Mouse (Mus musculus): ENCODE measurements around the gene Fbn1. TPM values are rescaled to one million over a fixed set of nuclear protein-coding genes. Genes with fewer than 3 reads are reported as not detected.

The Fbn1 gene
- polyA plus RNA-seq, 1 experiment from 2014 or later: 15.5 TPM

GRCm38 (mm10) chr2:125448881-125449280 is 58.9 kb downstream of the Fbn1 start:
- Histone ChIP-seq H3K9ac (replicated peaks; ENCODE audit: low read length) (no peak overlapping the region), H3K9me3 (ENCODE audit: low read length) (no peaks in the 10 kb centered on the region), H3K4me3 (ENCODE audit: low read length) (no peak overlapping the region), H3K4me2 (replicated peaks; ENCODE audit: low read depth, low read length) (no peak overlapping the region), H3K27me3 (ENCODE audit: insufficient read depth, low read length) (no peaks in the 10 kb centered on the region), H3K27ac (ENCODE audit: low read length) (no peak overlapping the region), H3K36me3 (ENCODE audit: insufficient read depth, low read length) (no peaks in the 10 kb centered on the region), H3K4me1 (ENCODE audit: insufficient read depth, low read length) (peaks cover 20% of the 10 kb centered on the region; the same call in 1 of the 2 replicates)
- peak; percentile 42; the same call in 1 of the 2 replicates for ATAC-seq (ENCODE audit: low FRiP score, low TSS enrichment)
- 38% methylated on average over 6 of the region's 6 CpGs for WGBS

DNA sequence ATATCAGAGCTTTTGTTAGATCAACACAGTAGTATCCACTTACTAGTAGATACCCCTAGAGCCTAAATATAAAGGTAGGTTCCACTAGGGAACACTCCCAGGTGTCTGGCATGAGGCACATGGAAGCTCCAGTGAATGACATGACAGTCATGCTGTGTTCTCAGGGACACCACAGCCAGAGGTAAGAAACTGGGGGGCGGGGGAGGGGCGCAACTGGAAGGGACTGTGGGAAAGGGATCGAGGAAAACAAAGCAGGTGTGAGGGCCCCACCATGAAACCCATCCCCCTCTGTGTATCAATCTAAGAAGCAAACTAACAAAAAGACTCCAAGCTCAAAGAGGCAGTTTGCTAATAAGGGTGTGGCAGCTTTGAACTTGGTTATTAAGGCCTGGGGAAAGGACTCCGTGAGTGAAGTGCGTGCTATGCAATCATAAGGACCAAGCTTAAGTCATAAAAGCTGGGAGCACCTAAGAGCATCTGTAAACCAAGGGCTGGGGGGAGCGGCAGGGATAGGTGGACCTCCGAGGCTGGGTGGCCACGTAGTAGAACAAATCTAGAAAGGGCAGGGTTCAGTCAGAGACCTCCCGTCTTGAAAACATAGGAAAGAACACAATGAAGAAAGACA is 60.4 kb downstream of the Fbn1 start:
- Histone ChIP-seq H3K27ac (ENCODE audit: low read length) (no peak overlapping the region), H3K9me3 (ENCODE audit: low read length) (no peaks in the 10 kb centered on the region), H3K36me3 (ENCODE audit: insufficient read depth, low read length) (no peaks in the 10 kb centered on the region), H3K4me1 (ENCODE audit: insufficient read depth, low read length) (peaks cover 12% of the 10 kb centered on the region; the same call in 1 of the 2 replicates), H3K4me2 (replicated peaks; ENCODE audit: low read depth, low read length) (no peak overlapping the region), H3K4me3 (ENCODE audit: low read length) (no peak overlapping the region), H3K9ac (replicated peaks; ENCODE audit: low read length) (no peak overlapping the region), H3K27me3 (ENCODE audit: insufficient read depth, low read length) (no peaks in the 10 kb centered on the region)
- ATAC-seq (ENCODE audit: low FRiP score, low TSS enrichment): no peak
- WGBS: 83% methylated on average over 9 of the region's 9 CpGs

DNA sequence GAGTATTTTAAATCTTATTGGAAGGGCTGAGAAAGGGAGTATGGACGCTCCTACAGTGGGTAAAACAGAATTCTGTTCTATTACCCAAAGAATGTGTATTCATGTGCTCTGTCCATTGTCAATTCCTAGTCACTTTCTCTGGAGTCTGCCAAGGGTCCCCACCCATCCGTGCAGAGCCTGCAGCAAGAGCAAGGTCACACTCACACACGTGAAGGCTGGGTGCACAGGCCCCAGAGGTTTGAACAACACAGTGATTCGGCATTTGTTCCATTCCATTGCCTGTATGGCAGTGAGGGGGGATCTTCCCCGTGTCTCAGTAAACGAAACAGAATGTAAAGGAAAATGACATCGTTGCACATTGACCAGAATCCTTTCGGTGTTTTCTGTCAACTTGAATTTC is 69.4 kb downstream of the Fbn1 start:
- H3K4me2 ChIP-seq (replicated peaks; ENCODE audit: low read depth, low read length): no peak overlapping the region
- WGBS: 64% methylated on average over 8 of the region's 8 CpGs
- no peaks in the 10 kb centered on the region for H3K27me3 ChIP-seq (ENCODE audit: insufficient read depth, low read length)
- H3K27ac ChIP-seq (ENCODE audit: low read length): no peak overlapping the region
- no peaks in the 10 kb centered on the region for H3K9me3 ChIP-seq (ENCODE audit: low read length)
- H3K36me3 ChIP-seq (ENCODE audit: insufficient read depth, low read length): no peaks in the 10 kb centered on the region
- ATAC-seq (ENCODE audit: low FRiP score, low TSS enrichment): no peak
- H3K4me1 ChIP-seq (ENCODE audit: insufficient read depth, low read length): no peaks in the 10 kb centered on the region
- H3K9ac ChIP-seq (replicated peaks; ENCODE audit: low read length): no peak overlapping the region
- no peak overlapping the region for H3K4me3 ChIP-seq (ENCODE audit: low read length)

GRCm38 (mm10) chr2:125436240-125436639 is 71.6 kb downstream of the Fbn1 start:
- no peak for ATAC-seq (ENCODE audit: low FRiP score, low TSS enrichment)
- no peak overlapping the region for H3K9ac ChIP-seq (replicated peaks; ENCODE audit: low read length)

GRCm38 (mm10) chr2:125433524-125433923 is 74.3 kb downstream of the Fbn1 start:
- H3K9ac ChIP-seq (replicated peaks; ENCODE audit: low read length): no peak overlapping the region
- H3K4me3 ChIP-seq (ENCODE audit: low read length): no peak overlapping the region
- H3K36me3 ChIP-seq (ENCODE audit: insufficient read depth, low read length): no peaks in the 10 kb centered on the region
- H3K27ac ChIP-seq (ENCODE audit: low read length): no peak overlapping the region
- H3K4me1 ChIP-seq (ENCODE audit: insufficient read depth, low read length): no peaks in the 10 kb centered on the region
- WGBS: 91% methylated on average over 6 of the region's 6 CpGs
- no peak for ATAC-seq (ENCODE audit: low FRiP score, low TSS enrichment)
- H3K9me3 ChIP-seq (ENCODE audit: low read length): no peaks in the 10 kb centered on the region
- no peak overlapping the region for H3K4me2 ChIP-seq (replicated peaks; ENCODE audit: low read depth, low read length)
- H3K27me3 ChIP-seq (ENCODE audit: insufficient read depth, low read length): no peaks in the 10 kb centered on the region

More at GRCm38 (mm10) chr2:125436240-125436639, 71.6 kb downstream of the Fbn1 start:
- no peak overlapping the region for H3K4me2 ChIP-seq (replicated peaks; ENCODE audit: low read depth, low read length)
- no peaks in the 10 kb centered on the region for H3K9me3 ChIP-seq (ENCODE audit: low read length)
- H3K4me1 ChIP-seq (ENCODE audit: insufficient read depth, low read length): no peaks in the 10 kb centered on the region
- WGBS: 75% methylated on average over 7 of the region's 7 CpGs
- H3K4me3 ChIP-seq (ENCODE audit: low read length): no peak overlapping the region
- H3K36me3 ChIP-seq (ENCODE audit: insufficient read depth, low read length): no peaks in the 10 kb centered on the region
- no peaks in the 10 kb centered on the region for H3K27me3 ChIP-seq (ENCODE audit: insufficient read depth, low read length)
- H3K27ac ChIP-seq (ENCODE audit: low read length): no peak overlapping the region

DNA sequence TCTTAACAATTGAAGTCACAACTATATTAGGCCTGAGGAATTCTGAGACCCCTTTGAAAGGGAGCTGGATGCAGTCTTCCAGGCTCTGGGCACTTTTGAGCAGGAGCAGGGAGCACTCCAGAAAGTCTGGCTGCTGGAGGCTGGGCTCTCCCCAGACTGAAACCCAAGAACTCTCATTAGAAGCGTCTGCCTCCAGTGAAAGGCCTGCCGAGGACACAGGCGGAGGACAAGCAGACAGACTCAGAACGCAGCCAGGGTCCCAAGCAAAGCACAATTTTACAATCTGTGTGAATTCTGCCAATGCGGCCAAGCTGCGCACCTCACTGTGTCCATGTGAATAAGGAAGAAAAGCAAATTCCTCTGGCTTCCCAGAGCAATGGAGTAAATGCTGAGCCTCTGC is 76.3 kb downstream of the Fbn1 start:
- H3K36me3 ChIP-seq (ENCODE audit: insufficient read depth, low read length): no peaks in the 10 kb centered on the region
- H3K4me3 ChIP-seq (ENCODE audit: low read length): no peak overlapping the region
- no peak for ATAC-seq (ENCODE audit: low FRiP score, low TSS enrichment)
- H3K9me3 ChIP-seq (ENCODE audit: low read length): no peaks in the 10 kb centered on the region
- no peaks in the 10 kb centered on the region for H3K27me3 ChIP-seq (ENCODE audit: insufficient read depth, low read length)
- no peaks in the 10 kb centered on the region for H3K4me1 ChIP-seq (ENCODE audit: insufficient read depth, low read length)
- H3K4me2 ChIP-seq (replicated peaks; ENCODE audit: low read depth, low read length): no peak overlapping the region
- no peak overlapping the region for H3K9ac ChIP-seq (replicated peaks; ENCODE audit: low read length)
- H3K27ac ChIP-seq (ENCODE audit: low read length): no peak overlapping the region
- 45% methylated on average over 6 of the region's 6 CpGs for WGBS

DNA sequence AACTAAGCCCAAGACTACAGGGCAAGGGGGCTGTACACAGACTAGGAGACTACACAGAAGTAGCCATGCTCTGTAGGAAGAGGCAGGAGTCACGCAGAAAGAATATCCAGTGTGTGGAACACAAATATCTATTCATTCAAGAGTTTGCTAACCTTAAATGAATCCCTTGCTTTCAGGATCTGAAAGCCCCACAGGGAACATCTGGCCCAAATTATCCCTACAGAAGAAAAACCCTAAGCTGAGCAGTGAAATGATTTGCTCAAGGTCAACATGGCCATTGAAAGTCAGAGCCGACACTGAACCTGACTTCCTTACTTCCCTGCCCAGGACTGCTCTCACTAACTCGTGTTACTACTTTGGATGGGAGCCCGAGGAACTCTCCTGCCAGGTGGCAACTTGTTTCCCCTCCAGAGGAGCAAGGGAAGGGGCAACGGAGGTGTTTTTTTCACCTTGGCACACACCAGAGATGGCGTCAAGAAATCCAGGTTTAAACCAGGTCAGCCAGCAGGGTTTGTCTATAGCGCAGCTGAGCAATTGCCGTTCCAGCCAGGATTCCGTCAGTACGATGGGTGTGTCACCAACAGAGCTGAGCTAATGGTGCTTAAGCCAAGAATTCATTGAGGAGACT is 78.9 kb downstream of the Fbn1 start:
- no peak overlapping the region for H3K9ac ChIP-seq (replicated peaks; ENCODE audit: low read length)
- no peaks in the 10 kb centered on the region for H3K27me3 ChIP-seq (ENCODE audit: insufficient read depth, low read length)
- 78% methylated on average over 10 of the region's 10 CpGs for WGBS
- ATAC-seq (ENCODE audit: low FRiP score, low TSS enrichment): no peak
- H3K4me1 ChIP-seq (ENCODE audit: insufficient read depth, low read length): no peaks in the 10 kb centered on the region
- H3K27ac ChIP-seq (ENCODE audit: low read length): no peak overlapping the region
- H3K9me3 ChIP-seq (ENCODE audit: low read length): no peaks in the 10 kb centered on the region
- no peak overlapping the region for H3K4me2 ChIP-seq (replicated peaks; ENCODE audit: low read depth, low read length)
- H3K4me3 ChIP-seq (ENCODE audit: low read length): no peak overlapping the region
- no peaks in the 10 kb centered on the region for H3K36me3 ChIP-seq (ENCODE audit: insufficient read depth, low read length)

GRCm38 (mm10) chr2:125420604-125421003 is 87.2 kb downstream of the Fbn1 start:
- no peaks in the 10 kb centered on the region for H3K36me3 ChIP-seq (ENCODE audit: insufficient read depth, low read length)
- 74% methylated on average over 9 of the region's 9 CpGs for WGBS
- H3K9me3 ChIP-seq (ENCODE audit: low read length): no peaks in the 10 kb centered on the region
- H3K27me3 ChIP-seq (ENCODE audit: insufficient read depth, low read length): no peaks in the 10 kb centered on the region
- no peaks in the 10 kb centered on the region for H3K4me1 ChIP-seq (ENCODE audit: insufficient read depth, low read length)
- H3K9ac ChIP-seq (replicated peaks; ENCODE audit: low read length): no peak overlapping the region
- H3K27ac ChIP-seq (ENCODE audit: low read length): no peak overlapping the region
- no peak overlapping the region for H3K4me2 ChIP-seq (replicated peaks; ENCODE audit: low read depth, low read length)
- ATAC-seq (ENCODE audit: low FRiP score, low TSS enrichment): no peak
- H3K4me3 ChIP-seq (ENCODE audit: low read length): no peak overlapping the region

DNA sequence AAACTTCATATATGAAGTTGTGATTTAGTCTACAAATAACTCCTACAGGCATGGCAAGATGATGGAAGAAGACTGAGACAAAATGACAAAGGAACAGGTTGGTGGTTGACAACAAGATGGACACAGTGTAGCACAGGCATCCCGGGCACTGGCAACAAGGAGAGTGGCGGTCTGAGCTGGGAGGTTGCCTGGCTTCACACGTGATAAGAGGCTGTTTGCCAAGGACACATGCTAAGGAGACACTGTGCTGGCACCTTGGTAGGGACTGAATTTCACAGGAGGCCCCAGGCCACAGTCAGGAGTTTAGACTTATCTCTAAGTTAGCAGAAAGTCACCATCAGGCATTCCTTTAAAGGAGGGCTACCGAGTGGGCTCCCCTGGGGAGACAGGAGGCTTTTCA is 88.1 kb downstream of the Fbn1 start:
- Histone ChIP-seq H3K9ac (replicated peaks; ENCODE audit: low read length) (no peak overlapping the region), H3K4me2 (replicated peaks; ENCODE audit: low read depth, low read length) (no peak overlapping the region), H3K9me3 (ENCODE audit: low read length) (no peaks in the 10 kb centered on the region), H3K27me3 (ENCODE audit: insufficient read depth, low read length) (no peaks in the 10 kb centered on the region), H3K4me1 (ENCODE audit: insufficient read depth, low read length) (no peaks in the 10 kb centered on the region), H3K36me3 (ENCODE audit: insufficient read depth, low read length) (no peaks in the 10 kb centered on the region), H3K4me3 (ENCODE audit: low read length) (no peak overlapping the region), H3K27ac (ENCODE audit: low read length) (no peak overlapping the region)
- no peak for ATAC-seq (ENCODE audit: low FRiP score, low TSS enrichment)
- 85% methylated on average over 4 of the region's 4 CpGs for WGBS

DNA sequence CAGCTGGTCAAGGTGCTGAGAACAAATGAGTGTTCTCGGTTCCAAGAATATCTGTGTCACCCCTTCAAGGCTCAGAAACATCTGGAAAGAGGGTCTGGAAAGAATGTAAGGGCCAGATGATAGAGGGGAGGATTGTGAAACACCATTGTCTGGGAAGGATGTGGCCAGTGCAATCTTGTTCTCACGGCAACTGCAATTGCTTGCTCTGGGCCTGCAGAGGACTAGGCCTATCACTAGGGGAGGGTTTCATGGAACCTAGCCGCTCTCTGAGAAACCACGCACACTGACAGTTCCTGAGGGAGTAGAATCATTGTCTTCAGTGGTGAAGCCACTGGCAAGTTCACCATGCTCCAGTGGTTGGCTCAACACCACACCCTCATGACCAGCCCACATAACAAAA is 89.2 kb downstream of the Fbn1 start:
- Histone ChIP-seq H3K4me1 (ENCODE audit: insufficient read depth, low read length) (no peaks in the 10 kb centered on the region), H3K27ac (ENCODE audit: low read length) (no peak overlapping the region), H3K4me2 (replicated peaks; ENCODE audit: low read depth, low read length) (no peak overlapping the region), H3K27me3 (ENCODE audit: insufficient read depth, low read length) (no peaks in the 10 kb centered on the region), H3K9ac (replicated peaks; ENCODE audit: low read length) (no peak overlapping the region), H3K4me3 (ENCODE audit: low read length) (no peak overlapping the region), H3K9me3 (ENCODE audit: low read length) (no peaks in the 10 kb centered on the region), H3K36me3 (ENCODE audit: insufficient read depth, low read length) (no peaks in the 10 kb centered on the region)
- 81% methylated on average over 4 of the region's 4 CpGs for WGBS
- ATAC-seq (ENCODE audit: low FRiP score, low TSS enrichment): no peak

Measured in kidney, embryonic 16.5 days (tissue).